Mouse (Mus musculus) heart, embryonic 14.5 days (tissue): Measurements from ENCODE around the gene Eps8l1. TPM values are rescaled to one million over a fixed set of nuclear protein-coding genes. Genes with fewer than 3 reads are reported as not detected.

Experiments used
- ATAC-seq: fragments of 200-750 bp; cut with Nextera tagmentation; 2 replicates; pipeline ENCODE4 v1.8.0; 2017; ENCODE audit warnings: low read depth, moderate TSS enrichment; ENCODE audit not compliant: insufficient number of reproducible peaks, insufficient read depth, low FRiP score
- H3K27ac ChIP-seq, 2 experiments: fragments of 200-500 bp in 1 of 2; fragments of 300-500 bp in 1 of 2; sonication (generic) in 1 of 2; replicated peaks in 1 of 2; 2 replicates each; pipeline ENCODE4 v1.5.1; 2012 to 2014; ENCODE audit warnings: low read depth in 2 of 2, low read length in 2 of 2, control low read depth in 1 of 2, mild to moderate bottlenecking in 1 of 2, mixed read lengths in 1 of 2; ENCODE audit not compliant: control insufficient read depth in 1 of 2, insufficient read depth in 1 of 2
- H3K27me3 ChIP-seq: fragments of 300-500 bp; sonication (generic); 2 replicates; pipeline ENCODE4 v1.6.1; 2014; ENCODE audit warnings: mild to moderate bottlenecking, low read length, control low read depth; ENCODE audit not compliant: control insufficient read depth, insufficient read depth
- H3K36me3 ChIP-seq: fragments of 300-500 bp; sonication (generic); 2 replicates; pipeline ENCODE4 v1.6.1; 2014; ENCODE audit warnings: mild to moderate bottlenecking, control low read depth, low read length, mixed read lengths; ENCODE audit not compliant: control insufficient read depth, insufficient read depth
- H3K4me1 ChIP-seq, 2 experiments: fragments of 200-500 bp in 1 of 2; fragments of 300-500 bp in 1 of 2; sonication (generic) in 1 of 2; 2 replicates each; pipeline ENCODE4 v1.6.1; 2012 to 2014; ENCODE audit warnings: low read length in 2 of 2, control low read depth in 1 of 2, mixed read lengths in 1 of 2; ENCODE audit not compliant: control insufficient read depth in 2 of 2, insufficient read depth in 2 of 2
- H3K4me2 ChIP-seq: fragments of 300-500 bp; sonication (generic); 2 replicates; pipeline ENCODE4 v1.6.1; 2014; ENCODE audit warnings: mild to moderate bottlenecking, low read length
- H3K4me3 ChIP-seq, 2 experiments: fragments of 200-500 bp in 1 of 2; fragments of 300-500 bp in 1 of 2; sonication (generic) in 1 of 2; 2 replicates each; pipeline ENCODE4 v1.5.1; 2012 to 2014; ENCODE audit warnings: low read length in 2 of 2, mild to moderate bottlenecking in 2 of 2, control low read depth in 1 of 2, low read depth in 1 of 2, moderate library complexity in 1 of 2; ENCODE audit not compliant: control insufficient read depth in 1 of 2, insufficient read depth in 1 of 2
- H3K9ac ChIP-seq: fragments of 300-500 bp; sonication (generic); 2 replicates; pipeline ENCODE4 v1.6.1; 2014; ENCODE audit warnings: mild to moderate bottlenecking, low read length
- H3K9me3 ChIP-seq: fragments of 300-500 bp; sonication (generic); 2 replicates; pipeline ENCODE4 v1.6.1; 2016; ENCODE audit warnings: low read length, control low read depth; ENCODE audit not compliant: control insufficient read depth
- WGBS: fragments of 180-500 bp; shearing (Covaris S2); extraction: QIAGEN DNeasy Blood & Tissue Kit; methylation state at CpG from one replicate; pipeline ENCODE4 v1.1.7; 2014; 5-methylcytosine and 5-hydroxymethylcytosine counted together
- polyA plus RNA-seq: library from polyadenylated mRNA; unstranded; fragments of >200 nt; fragmentation: Nextera tagmentation; extraction: Ambion mirVana; gene quantifications from 2 replicates; pipeline ENCODE4 v1.2.1, GENCODE M21; 2014

The Eps8l1 gene
- polyA plus RNA-seq, 1 experiment from 2014 or later = 4.7 TPM

GRCm38 (mm10) chr7:4464194-4464824, 3.8 kb downstream of the Eps8l1 start:
- Histone ChIP-seq H3K4me2 (no peak overlapping the region), H3K9ac (no peak overlapping the region), H3K9me3 (no peaks in the 10 kb centered on the region), H3K4me3 (no peak overlapping the region), H3K4me1 (no peaks in the 10 kb centered on the region), H3K27me3 (no peaks in the 10 kb centered on the region), H3K27ac (no peak overlapping the region), H3K36me3 (no peaks in the 10 kb centered on the region)
- WGBS = 7% methylated on average over 12 of the region's 12 CpGs
- ATAC-seq = no peak

DNA sequence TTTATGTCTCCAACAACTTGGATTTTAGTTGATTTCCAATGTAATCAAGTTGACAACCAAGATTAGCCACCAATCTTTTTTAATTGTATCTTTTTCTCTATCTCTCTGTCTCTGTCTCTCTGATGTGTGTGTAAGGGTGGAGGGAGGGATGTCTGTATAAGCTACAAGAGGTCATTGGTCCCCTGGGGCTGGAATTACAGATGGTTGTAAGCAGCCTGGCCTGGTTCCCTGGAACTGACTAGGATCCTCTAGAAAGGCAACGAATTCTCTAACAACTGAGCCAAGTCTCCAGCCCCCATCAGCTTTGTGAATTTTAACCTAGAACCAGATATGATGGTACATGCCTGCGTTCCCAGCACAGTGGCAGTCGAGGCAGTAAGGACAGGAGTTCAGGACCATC, 7.3 kb downstream of the Eps8l1 start:
- 68% methylated on average over 3 of the region's 3 CpGs for WGBS
- H3K9me3 ChIP-seq = no peaks in the 10 kb centered on the region

GRCm38 (mm10) chr7:4470275-4471178, 10.1 kb downstream of the Eps8l1 start:
- no peaks in the 10 kb centered on the region for H3K36me3 ChIP-seq
- peak overlapping the region; percentile 84 for H3K4me2 ChIP-seq
- no peaks in the 10 kb centered on the region for H3K9me3 ChIP-seq
- H3K27me3 ChIP-seq = peaks cover 41% of the 10 kb centered on the region
- peaks cover 5% of the 10 kb centered on the region in 2 experiments; a peak in 3 of 4 replicates for H3K4me1 ChIP-seq
- WGBS = 3% methylated on average over 35 of the region's 35 CpGs
- ATAC-seq = peak; percentile 33; the same call in 1 of the 2 replicates
- H3K27ac ChIP-seq = no peak overlapping the region
- H3K9ac ChIP-seq = peak overlapping the region; percentile 60
- peak overlapping the region; percentile 36 to 41 for H3K4me3 ChIP-seq

More for the DNA sequence above, 7.3 kb downstream of the Eps8l1 start:
- ATAC-seq = no peak
- H3K4me1 ChIP-seq = peaks cover 5% of the 10 kb centered on the region in 2 experiments; a peak in 3 of 4 replicates
- H3K27ac ChIP-seq = no peak overlapping the region
- no peaks in the 10 kb centered on the region for H3K36me3 ChIP-seq
- H3K9ac ChIP-seq = no peak overlapping the region
- H3K4me3 ChIP-seq = no peak overlapping the region
- H3K27me3 ChIP-seq = peaks cover 27% of the 10 kb centered on the region
- no peak overlapping the region for H3K4me2 ChIP-seq

DNA sequence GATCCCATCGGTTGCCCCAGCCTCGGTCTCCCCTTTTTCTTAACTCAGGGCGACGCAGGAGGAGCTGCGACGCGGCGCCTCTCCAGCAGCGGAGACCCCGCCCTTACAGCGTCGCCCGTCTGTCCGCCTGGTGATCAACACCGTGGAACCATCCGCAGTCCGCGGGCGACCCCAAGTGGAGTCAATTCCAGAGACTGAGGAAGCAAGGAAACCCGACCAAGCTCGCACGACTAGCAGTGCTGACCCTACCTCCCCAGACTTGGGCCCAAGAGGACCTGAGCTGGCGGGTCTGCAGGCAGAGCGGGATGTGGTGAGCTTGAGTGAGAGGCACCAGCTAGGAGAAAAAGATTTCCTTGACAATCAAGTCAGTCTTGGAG, 10.7 kb downstream of the Eps8l1 start:
- ATAC-seq = peak; percentile 76
- H3K4me2 ChIP-seq = peak overlapping the region; percentile 84
- peak overlapping the region; percentile 60 for H3K9ac ChIP-seq
- peak overlapping the region; percentile 36 to 41 for H3K4me3 ChIP-seq
- no peaks in the 10 kb centered on the region for H3K9me3 ChIP-seq
- peaks cover 5% of the 10 kb centered on the region in 2 experiments; a peak in 3 of 4 replicates for H3K4me1 ChIP-seq
- peaks cover 41% of the 10 kb centered on the region for H3K27me3 ChIP-seq
- 0% methylated on average over 24 of the region's 24 CpGs for WGBS
- no peaks in the 10 kb centered on the region for H3K36me3 ChIP-seq
- no peak overlapping the region for H3K27ac ChIP-seq

- no peaks in the 10 kb centered on the region for H3K36me3 ChIP-seq
- no peak for ATAC-seq
- H3K27me3 ChIP-seq = peaks cover 41% of the 10 kb centered on the region
- peak overlapping the region; percentile 12 to 17; a peak in 3 of 4 replicates for H3K4me3 ChIP-seq
- H3K27ac ChIP-seq = no peak overlapping the region
- H3K9ac ChIP-seq = peak overlapping the region; percentile 34; the same call in 1 of the 2 replicates
- 5% methylated on average over 19 of the region's 19 CpGs for WGBS
- peaks cover 10 to 15% of the 10 kb centered on the region in 2 experiments for H3K4me1 ChIP-seq
- H3K9me3 ChIP-seq = no peaks in the 10 kb centered on the region
- H3K4me2 ChIP-seq = peak overlapping the region; percentile 43
These were observed 13.5 kb downstream of the Eps8l1 start for GRCm38 (mm10) chr7:4473940-4474339.

GRCm38 (mm10) chr7:4478021-4478795, 17.7 kb downstream of the Eps8l1 start:
- Histone ChIP-seq H3K36me3 (peaks cover 29% of the 10 kb centered on the region), H3K4me3 (peak overlapping the region; percentile 53 to 75), H3K9ac (peak overlapping the region; percentile 73), H3K4me2 (peak overlapping the region; percentile 89), H3K27ac (peak overlapping the region; percentile 93), H3K4me1 (peaks cover 7 to 19% of the 10 kb centered on the region in 2 experiments), H3K27me3 (peaks cover 9% of the 10 kb centered on the region; the same call in 1 of the 2 replicates), H3K9me3 (no peaks in the 10 kb centered on the region)
- peak; percentile 95 for ATAC-seq
- under 1% methylated on average over 39 of the region's 39 CpGs for WGBS

GRCm38 (mm10) chr7:4478796-4479291, 18.4 kb downstream of the Eps8l1 start:
- no peaks in the 10 kb centered on the region for H3K9me3 ChIP-seq
- H3K27ac ChIP-seq = peak overlapping the region; percentile 84 to 93
- H3K27me3 ChIP-seq = peaks cover 5% of the 10 kb centered on the region; the same call in 1 of the 2 replicates
- peaks cover 36% of the 10 kb centered on the region for H3K36me3 ChIP-seq
- peak overlapping the region; percentile 49 to 53 for H3K4me3 ChIP-seq
- WGBS = 2% methylated on average over 16 of the region's 16 CpGs
- peak overlapping the region; percentile 73 for H3K9ac ChIP-seq
- H3K4me2 ChIP-seq = peak overlapping the region; percentile 89
- no peak for ATAC-seq
- H3K4me1 ChIP-seq = peaks cover 7 to 19% of the 10 kb centered on the region in 2 experiments
